Mouse (Mus musculus) CH12.LX (cell line): ENCODE measurements at regions not wholly inside any gene's neighbourhood (a gene's known extent, or its start where the extent isn't known, plus 50 kb on each side); places are given as distances from the start of the nearest gene placed in this dataset.

ENCODE experiments used
- DNase-seq: peaks from one replicate; pipeline ENCODE4 v3.0.0-alpha.2; 2013; ENCODE audit errors: extremely low read depth
- H3K27ac ChIP-seq: 2 replicates; pipeline ENCODE4 v1.5.1; 2012; ENCODE audit warnings: low read depth, mild to moderate bottlenecking, control low read depth, moderate library complexity; ENCODE audit not compliant: insufficient read depth
- H3K27me3 ChIP-seq: replicated peaks from 2 replicates; pipeline ENCODE3; 2012; ENCODE audit warnings: inconsistent platforms
- H3K36me3 ChIP-seq, 2 experiments: replicated peaks in 1 of 2; 2 replicates each; pipeline versions ENCODE3 to v1.6.1; 2012; ENCODE audit warnings: inconsistent platforms in 1 of 2, low read length in 1 of 2, mild to moderate bottlenecking in 1 of 2, mixed read lengths in 1 of 2, moderate library complexity in 1 of 2; ENCODE audit not compliant: control insufficient read depth in 1 of 2, insufficient read depth in 1 of 2
- H3K4me1 ChIP-seq, 2 experiments: 2 replicates each; pipeline ENCODE4 v1.6.1; 2012; ENCODE audit warnings: inconsistent platforms in 1 of 2, moderate library complexity in 1 of 2; ENCODE audit not compliant: insufficient read depth in 2 of 2, control insufficient read depth in 1 of 2
- H3K4me2 ChIP-seq: 2 replicates; pipeline ENCODE4 v1.6.1; 2012; ENCODE audit warnings: low read depth, mild to moderate bottlenecking, control low read depth; ENCODE audit not compliant: poor library complexity, insufficient read depth, severe bottlenecking
- H3K4me3 ChIP-seq, 3 experiments: fragments of 150-350 bp in 1 of 3; sonication (generic) in 1 of 3; replicated peaks in 1 of 3; 2 replicates each; pipeline versions ENCODE3 to v1.5.1; 2011 to 2012; ENCODE audit warnings: low read depth in 2 of 3, low read length in 2 of 3, mild to moderate bottlenecking in 2 of 3, moderate library complexity in 2 of 3, control low read depth in 1 of 3, improper control_type of control experiment in 1 of 3, inconsistent platforms in 1 of 3, mixed read lengths in 1 of 3; ENCODE audit not compliant: poor library complexity in 1 of 3
- H3K79me2 ChIP-seq: replicated peaks from 2 replicates; pipeline ENCODE4 v1.6.1; 2012; ENCODE audit warnings: mild to moderate bottlenecking, moderate library complexity; ENCODE audit not compliant: control insufficient read depth, poor library complexity, insufficient read depth, severe bottlenecking; ENCODE audit errors: extremely low read depth
- H3K9ac ChIP-seq: 2 replicates; pipeline ENCODE4 v1.6.1; 2012; ENCODE audit warnings: low read depth, mild to moderate bottlenecking, control low read depth, moderate library complexity; ENCODE audit not compliant: insufficient read depth
- H3K9me3 ChIP-seq: replicated peaks from 2 replicates; pipeline ENCODE3; 2012; ENCODE audit warnings: low read length, inconsistent platforms, mixed read lengths
- BHLHE40 ChIP-seq: IDR thresholded peaks from 2 replicates; pipeline ENCODE4 v1.6.1; 2011; ENCODE audit warnings: mild to moderate bottlenecking, low read depth, low read length, improper control_type of control experiment
- CHD1 ChIP-seq: IDR thresholded peaks from 2 replicates; pipeline ENCODE4 v1.6.1; 2012; ENCODE audit warnings: low read depth, low read length, improper control_type of control experiment, inconsistent platforms
- CTCF ChIP-seq, 2 experiments: IDR thresholded peaks in 1 of 2; conservative IDR thresholded peaks in 1 of 2; 2 replicates each; pipeline ENCODE4 v1.5.1; 2011 to 2012; ENCODE audit warnings: low read depth in 2 of 2, low read length in 2 of 2, improper control_type of control experiment in 1 of 2, inconsistent platforms in 1 of 2, mild to moderate bottlenecking in 1 of 2, moderate library complexity in 1 of 2
- E2F4 ChIP-seq: IDR thresholded peaks from 2 replicates; pipeline ENCODE4 v1.6.1; 2011; ENCODE audit warnings: low read depth, low read length, improper control_type of control experiment; ENCODE audit not compliant: insufficient replicate concordance
- ELF1 ChIP-seq: IDR thresholded peaks from 2 replicates; pipeline ENCODE4 v1.6.1; 2014; ENCODE audit warnings: low read depth, mild to moderate bottlenecking, inconsistent platforms, low read length, improper control_type of control experiment
- GABPA ChIP-seq: IDR thresholded peaks from 2 replicates; pipeline ENCODE4 v1.6.1; 2012; ENCODE audit warnings: low read depth, low read length, improper control_type of control experiment, inconsistent platforms; ENCODE audit not compliant: insufficient replicate concordance
- IRF4 ChIP-seq: IDR thresholded peaks from 2 replicates; pipeline ENCODE4 v1.6.1; 2014; ENCODE audit warnings: low read depth, mild to moderate bottlenecking, inconsistent platforms, low read length, improper control_type of control experiment
- MAFK ChIP-seq: IDR thresholded peaks from 2 replicates; pipeline ENCODE4 v1.6.1; 2011; ENCODE audit warnings: low read length, improper control_type of control experiment; ENCODE audit not compliant: insufficient replicate concordance
- MAX ChIP-seq: IDR thresholded peaks from 2 replicates; pipeline ENCODE4 v1.6.1; 2011; ENCODE audit warnings: low read length, improper control_type of control experiment
- MAZ ChIP-seq: IDR thresholded peaks from 2 replicates; pipeline ENCODE4 v1.6.1; 2012; ENCODE audit warnings: low read depth, mild to moderate bottlenecking, inconsistent platforms, low read length, improper control_type of control experiment, moderate library complexity
- MEF2A ChIP-seq: IDR thresholded peaks from 2 replicates; pipeline ENCODE4 v1.6.1; 2014; ENCODE audit warnings: low read depth, mild to moderate bottlenecking, inconsistent platforms, low read length, improper control_type of control experiment, borderline replicate concordance
- MYC ChIP-seq: IDR thresholded peaks from 2 replicates; pipeline ENCODE4 v1.6.1; 2011; ENCODE audit warnings: low read depth, mild to moderate bottlenecking, improper control_type of control experiment, low read length
- NELFE ChIP-seq: IDR thresholded peaks from 2 replicates; pipeline ENCODE4 v1.6.1; 2011; ENCODE audit warnings: low read depth, low read length, improper control_type of control experiment
- NRF1 ChIP-seq: IDR thresholded peaks from 2 replicates; pipeline ENCODE4 v1.6.1; 2014; ENCODE audit warnings: low read depth, mild to moderate bottlenecking, inconsistent platforms, low read length, improper control_type of control experiment, moderate library complexity
- POLR2A ChIP-seq: IDR thresholded peaks from 2 replicates; pipeline ENCODE4 v1.6.1; 2011; ENCODE audit warnings: low read depth, mild to moderate bottlenecking, improper control_type of control experiment, low read length
- POLR2AphosphoS2 ChIP-seq: IDR thresholded peaks from 2 replicates; pipeline ENCODE4 v1.6.1; 2011; ENCODE audit warnings: low read depth, low read length, improper control_type of control experiment
- RAD21 ChIP-seq: IDR thresholded peaks from 2 replicates; pipeline ENCODE4 v1.6.1; 2011; ENCODE audit warnings: low read depth, mild to moderate bottlenecking, low read length, improper control_type of control experiment, moderate library complexity
- RCOR1 ChIP-seq: conservative IDR thresholded peaks from 2 replicates; pipeline ENCODE4 v1.6.1; 2012; ENCODE audit warnings: low read depth, mild to moderate bottlenecking, inconsistent platforms, low read length, improper control_type of control experiment
- SIN3A ChIP-seq: IDR thresholded peaks from 2 replicates; pipeline ENCODE4 v1.6.1; 2012; ENCODE audit warnings: low read length, improper control_type of control experiment, inconsistent platforms
- SMC3 ChIP-seq: IDR thresholded peaks from 2 replicates; pipeline ENCODE4 v1.6.1; 2011; ENCODE audit warnings: low read depth, low read length, improper control_type of control experiment
- TBP ChIP-seq: conservative IDR thresholded peaks from 2 replicates; pipeline ENCODE4 v1.6.1; 2011; ENCODE audit warnings: low read depth, low read length, improper control_type of control experiment
- TCF12 ChIP-seq: IDR thresholded peaks from 2 replicates; pipeline ENCODE4 v1.6.1; 2014; ENCODE audit warnings: low read depth, mild to moderate bottlenecking, inconsistent platforms, low read length, improper control_type of control experiment
- USF1 ChIP-seq: IDR thresholded peaks from 2 replicates; pipeline ENCODE4 v1.6.1; 2014; ENCODE audit warnings: low read depth, mild to moderate bottlenecking, inconsistent platforms, low read length, improper control_type of control experiment
- ZMIZ1 ChIP-seq: IDR thresholded peaks from 2 replicates; pipeline ENCODE4 v1.6.1; 2012; ENCODE audit warnings: low read depth, mild to moderate bottlenecking, inconsistent platforms, low read length, improper control_type of control experiment
- ZNF384 ChIP-seq: IDR thresholded peaks from 2 replicates; pipeline ENCODE4 v1.6.1; 2012; ENCODE audit warnings: low read depth, low read length, improper control_type of control experiment, inconsistent platforms
- dilution Hi-C: fragments of 300-500 bp; cut with MboI; formaldehyde crosslinking; loops from 2 replicates; pipeline ENCODE4 v1.14.3; 2020; ENCODE audit warnings: low sequenced_read_pairs; ENCODE audit not compliant: extremely low pct_unique_long_range_greater_than_20kb, extremely low pct_ligation_motif_present
- in situ Hi-C: fragments of 300-500 bp; cut with MboI; formaldehyde crosslinking; loops from 3 replicates; pipeline ENCODE4 v1.14.3; 2019; ENCODE audit warnings: low sequenced_read_pairs, low pct_ligation_motif_present, low pct_unique_long_range_greater_than_20kb, mixed read lengths

DNA sequence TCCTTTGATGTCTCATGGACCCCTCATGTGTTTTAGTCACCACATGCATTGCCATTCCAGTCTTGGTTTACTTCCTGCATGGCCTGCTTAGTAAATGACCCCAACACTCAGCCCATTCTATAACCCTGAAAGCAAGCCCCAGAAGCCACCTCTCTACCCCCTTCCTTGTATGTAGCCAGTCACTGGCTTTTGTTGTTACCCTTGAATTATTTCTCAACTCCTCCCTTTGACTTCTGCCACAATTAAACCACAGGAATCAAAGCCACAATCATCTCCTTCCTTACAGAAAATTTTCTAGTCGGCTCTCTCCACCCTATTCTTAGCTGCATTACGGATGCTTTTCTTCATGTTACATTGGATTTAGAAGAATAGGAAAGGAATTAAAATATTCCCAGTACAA lies 207.7 kb downstream of the Nfkbiz start:
- in situ Hi-C loops (no loop called here), dilution Hi-C loops (no loop called here)
- no peaks in the 10 kb centered on the region for H3K36me3 ChIP-seq
- H3K9ac ChIP-seq: no peak overlapping the region
- H3K27me3 ChIP-seq: no peaks in the 10 kb centered on the region
- no peak overlapping the region for H3K4me2 ChIP-seq
- H3K4me1 ChIP-seq: peaks cover 0 to 7% of the 10 kb centered on the region in 2 experiments; a peak in 2 of 4 replicates
- TF ChIP-seq TBP (no peak), MAZ (no peak), MAX (no peak), CHD1 (no peak), GABPA (no peak), IRF4 (no peak), CTCF (conservative IDR thresholded peaks at IDR 0.05 in 1 of 2, IDR thresholded peaks at IDR 0.05 in 1 of 2; ENCODE audit: low read depth in 2 of 2, low read length in 2 of 2) (no peak), BHLHE40 (no peak), ELF1 (no peak), MYC (no peak), MEF2A (no peak), USF1 (no peak), RAD21 (no peak), POLR2AphosphoS2 (no peak), ZMIZ1 (no peak), ZNF384 (no peak), SIN3A (no peak), E2F4 (no peak)
- DNase-seq: no peak
- no peak overlapping the region for H3K27ac ChIP-seq
- H3K9me3 ChIP-seq: peaks cover 13% of the 10 kb centered on the region
- H3K79me2 ChIP-seq: no peaks in the 10 kb centered on the region
- H3K4me3 ChIP-seq: no peak overlapping the region

- in situ Hi-C loops: no loop called here
- no peak overlapping the region for H3K27ac ChIP-seq
- DNase-seq: no peak
- no peaks in the 10 kb centered on the region for H3K79me2 ChIP-seq
- peaks cover 4% of the 10 kb centered on the region for H3K9me3 ChIP-seq
- no peak overlapping the region for H3K4me3 ChIP-seq
- TF ChIP-seq POLR2AphosphoS2: no peak
- TF ChIP-seq E2F4: no peak
- TF ChIP-seq RCOR1: no peak
- TF ChIP-seq USF1: no peak
- TF ChIP-seq ZNF384: no peak
- no peak for TF ChIP-seq NELFE
- TF ChIP-seq SMC3: no peak
- TF ChIP-seq MYC: no peak
- TF ChIP-seq TCF12: no peak
- TF ChIP-seq POLR2A: no peak
- no peak for TF ChIP-seq MAFK
- no peak for TF ChIP-seq MAZ
- no peak for TF ChIP-seq NRF1
- H3K36me3 ChIP-seq: no peaks in the 10 kb centered on the region
- H3K27me3 ChIP-seq: no peaks in the 10 kb centered on the region
- H3K9ac ChIP-seq: no peak overlapping the region
- H3K4me2 ChIP-seq: no peak overlapping the region
- dilution Hi-C loops: no loop called here
- H3K4me1 ChIP-seq: peaks cover 8 to 19% of the 10 kb centered on the region in 2 experiments; a peak in 3 of 4 replicates
Observed at GRCm38 (mm10) chr16:55627531-55627930, 211.2 kb downstream of the Nfkbiz start.
